8 mouse cellular contexts compared by ENCODE assay signal in genomic region chr14:60086808-60087725, GRCm38 (mm10).
DNase-seq lines count a peak whose midpoint lies in the region; ATAC-seq and TF ChIP-seq lines count a peak whose summit lies in the region.

No protein-coding gene starts in this region.

- no peaks in the 10 kb centered on the region for H3K4me1 ChIP-seq in embryonic facial prominence, embryonic 11.5 days (ENCODE audit: control insufficient read depth, insufficient read depth, low read length)
- H3K4me1 ChIP-seq in intestine, embryonic 16.5 days (ENCODE audit: control insufficient read depth, insufficient read depth, low read length) = peaks cover 8% of the 10 kb centered on the region; the same call in 1 of the 2 replicates
- H3K4me1 ChIP-seq in liver, embryonic 16.5 days (ENCODE audit: control insufficient read depth, low read depth, low read length) = no peaks in the 10 kb centered on the region
- peaks cover 9% of the 10 kb centered on the region; the same call in 1 of the 2 replicates for H3K4me1 ChIP-seq in neural tube, embryonic 11.5 days (ENCODE audit: control insufficient read depth, insufficient read depth, low read length)

- peak overlapping the region; percentile 53 for H3K9ac ChIP-seq in embryonic facial prominence, embryonic 11.5 days (replicated peaks; ENCODE audit: low read length)
- H3K9ac ChIP-seq in intestine, embryonic 16.5 days (ENCODE audit: low read depth, low read length) = 0 out of 2 replicates have a peak overlapping the region, but pooled peaks have one; percentile 18
- no peak overlapping the region for H3K9ac ChIP-seq in liver, embryonic 16.5 days (ENCODE audit: low read depth, low read length)
- peak overlapping the region; percentile 60 for H3K9ac ChIP-seq in neural tube, embryonic 11.5 days (ENCODE audit: low read length)

- no peaks in the 10 kb centered on the region for H3K9me3 ChIP-seq in embryonic facial prominence, embryonic 11.5 days (replicated peaks; ENCODE audit: control insufficient read depth, low read length)
- no peaks in the 10 kb centered on the region for H3K9me3 ChIP-seq in intestine, embryonic 16.5 days (ENCODE audit: control insufficient read depth, low read length)
- H3K9me3 ChIP-seq in liver, embryonic 16.5 days (replicated peaks; ENCODE audit: control insufficient read depth, low read length) = no peaks in the 10 kb centered on the region
- no peaks in the 10 kb centered on the region for H3K9me3 ChIP-seq in neural tube, embryonic 11.5 days (ENCODE audit: control insufficient read depth, low read length)

- no peak for TF ChIP-seq CTCF in gastrocnemius, adult 2 months (IDR thresholded peaks at IDR 0.05)

- H3K27me3 ChIP-seq in embryonic facial prominence, embryonic 11.5 days (ENCODE audit: control insufficient read depth, insufficient read depth, low read length) = no peaks in the 10 kb centered on the region; the same call in 1 of the 2 replicates
- no peaks in the 10 kb centered on the region for H3K27me3 ChIP-seq in intestine, embryonic 16.5 days (replicated peaks; ENCODE audit: control insufficient read depth, insufficient read depth, low read length)
- no peaks in the 10 kb centered on the region for H3K27me3 ChIP-seq in liver, embryonic 16.5 days (ENCODE audit: control insufficient read depth, insufficient read depth, low read depth, low read length)
- no peaks in the 10 kb centered on the region for H3K27me3 ChIP-seq in neural tube, embryonic 11.5 days (ENCODE audit: control insufficient read depth, insufficient read depth, low read length)

- intact Hi-C loops in gastrocnemius, adult 2 months (cut with DNase I) = no loop called here

- no peak overlapping the region for H3K27ac ChIP-seq in gastrocnemius, adult 2 months
- no peak overlapping the region for H3K27ac ChIP-seq in embryonic facial prominence, embryonic 11.5 days (replicated peaks; ENCODE audit: low read depth, low read length)
- no peak overlapping the region for H3K27ac ChIP-seq in intestine, embryonic 16.5 days (ENCODE audit: low read length)
- H3K27ac ChIP-seq in liver, embryonic 16.5 days (ENCODE audit: low read length) = no peak overlapping the region
- H3K27ac ChIP-seq in neural tube, embryonic 11.5 days (ENCODE audit: low read depth, low read length) = no peak overlapping the region

- peak overlapping the region; percentile 56 for H3K4me3 ChIP-seq in gastrocnemius, adult 2 months
- H3K4me3 ChIP-seq in embryonic facial prominence, embryonic 11.5 days (ENCODE audit: low read depth, low read length) = peak overlapping the region; percentile 44
- peak overlapping the region; percentile 46 for H3K4me3 ChIP-seq in intestine, embryonic 16.5 days (ENCODE audit: low read length)
- H3K4me3 ChIP-seq in liver, embryonic 16.5 days (ENCODE audit: low read depth, low read length) = peak overlapping the region; percentile 22; the same call in 1 of the 2 replicates
- H3K4me3 ChIP-seq in neural tube, embryonic 11.5 days (ENCODE audit: low read depth, low read length) = peak overlapping the region; percentile 44

- H3K36me3 ChIP-seq in embryonic facial prominence, embryonic 11.5 days (replicated peaks; ENCODE audit: control insufficient read depth, insufficient read depth, low read depth, low read length) = no peaks in the 10 kb centered on the region
- H3K36me3 ChIP-seq in intestine, embryonic 16.5 days (ENCODE audit: control insufficient read depth, insufficient read depth, low read length) = no peaks in the 10 kb centered on the region
- no peaks in the 10 kb centered on the region for H3K36me3 ChIP-seq in liver, embryonic 16.5 days (ENCODE audit: control insufficient read depth, insufficient read depth)
- H3K36me3 ChIP-seq in neural tube, embryonic 11.5 days (ENCODE audit: control insufficient read depth, insufficient read depth, low read length) = no peaks in the 10 kb centered on the region

- 16% methylated on average over 20 of the region's 33 CpGs for WGBS in embryonic facial prominence, embryonic 11.5 days
- 8% methylated on average over 33 of the region's 33 CpGs for WGBS in intestine, embryonic 16.5 days
- WGBS in liver, embryonic 16.5 days (ENCODE audit: insufficient replicate concordance) = 14% methylated on average over 29 of the region's 33 CpGs
- 12% methylated on average over 28 of the region's 33 CpGs for WGBS in neural tube, embryonic 11.5 days

- DNase-seq in gastrocnemius, adult 2 months = peak; percentile 47
- DNase-seq in gastrocnemius, postnatal 4 days (ENCODE audit: low spot score in 2 of 2) = no peak
- peak; percentile 44 for DNase-seq in adrenal gland, postnatal 10 days
- peak; percentile 83 for DNase-seq in embryonic facial prominence, embryonic 11.5 days (ENCODE audit: low spot score)
- DNase-seq in neural tube, embryonic 11.5 days (ENCODE audit: low spot score) = peak; percentile 81
- DNase-seq in thymus, postnatal 14 days = peak; percentile 53

- H3K4me2 ChIP-seq in embryonic facial prominence, embryonic 11.5 days (ENCODE audit: low read depth, low read length) = peak overlapping the region; percentile 88
- peak overlapping the region; percentile 92 for H3K4me2 ChIP-seq in intestine, embryonic 16.5 days (ENCODE audit: low read depth, low read length)
- peak overlapping the region; percentile 43 for H3K4me2 ChIP-seq in liver, embryonic 16.5 days (ENCODE audit: low read depth, low read length)
- H3K4me2 ChIP-seq in neural tube, embryonic 11.5 days (ENCODE audit: low read depth) = peak overlapping the region; percentile 85

- peak; percentile 94 for ATAC-seq in embryonic facial prominence, embryonic 11.5 days (replicated peaks; ENCODE audit: insufficient number of reproducible peaks, low FRiP score, low TSS enrichment, low read depth)
- ATAC-seq in intestine, embryonic 16.5 days = peak; percentile 97
- peak; percentile 66 for ATAC-seq in liver, embryonic 16.5 days (ENCODE audit: low read depth)
- ATAC-seq in neural tube, embryonic 11.5 days (ENCODE audit: insufficient read depth, low FRiP score, low TSS enrichment) = peak; percentile 95

Comparison
In these comparisons a context has a peak if more than half of its experiments do, and no peak if none do; other contexts are left out.
1. DNase-seq: peak in gastrocnemius, adult 2 months (single experiment), adrenal gland, postnatal 10 days (single experiment), embryonic facial prominence, embryonic 11.5 days (single experiment), neural tube, embryonic 11.5 days (single experiment) and thymus, postnatal 14 days (single experiment); none in gastrocnemius, postnatal 4 days (0 of 2).
2. Peak in every context shown above with its lines, with median percentiles within 50 percentile points of each other: H3K4me3 ChIP-seq, ATAC-seq and H3K4me2 ChIP-seq.